Mouse (Mus musculus): ENCODE data around the gene Zc2hc1c. TPM values are rescaled to one million over a fixed set of nuclear protein-coding genes. Genes with fewer than 3 reads are reported as not detected.
"Not testable (repeated sequence)": the region's sequence is repeated elsewhere in the genome, so short reads cannot be mapped to it uniquely, and the experiment has no call there.

The Zc2hc1c gene
- polyA plus RNA-seq, 1 experiment from 2014 or later, result 2.4 TPM

DNA sequence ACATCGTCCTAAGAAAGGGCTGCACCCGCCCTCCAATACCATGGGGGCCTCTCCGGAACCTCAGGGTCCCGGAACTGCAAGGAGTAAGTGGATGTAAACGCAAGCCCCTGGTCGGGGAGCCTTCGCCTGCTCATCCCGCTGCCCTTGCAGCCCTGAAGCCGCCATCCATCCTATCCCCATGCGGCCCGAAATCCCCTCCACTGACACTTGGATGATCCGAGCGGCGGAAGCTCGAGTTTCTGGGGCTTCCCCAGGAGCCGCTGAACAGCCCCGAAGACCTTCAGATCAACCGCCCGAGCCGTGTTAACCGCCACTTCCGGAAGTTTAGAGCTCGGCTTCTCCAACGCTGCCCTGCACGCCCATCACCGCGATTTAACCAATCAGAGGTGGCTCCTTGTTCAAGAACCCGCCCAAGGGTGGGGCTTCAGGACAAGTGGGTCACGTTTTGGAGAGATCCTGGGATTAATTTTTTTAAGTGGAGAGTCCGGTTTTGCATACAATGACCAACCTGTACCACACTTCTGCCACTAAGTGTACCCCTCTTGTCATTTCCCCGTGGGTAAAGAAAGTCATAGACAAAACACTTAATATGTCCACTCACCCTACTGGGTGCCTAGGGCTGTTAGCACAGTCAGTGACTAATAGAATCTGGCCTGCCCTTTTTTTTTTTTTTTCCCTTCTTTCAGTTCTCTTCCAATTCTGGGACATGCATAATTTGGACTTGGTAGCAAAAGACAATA is 8.1 kb upstream of the Zc2hc1c start:
- no peaks in the 10 kb centered on the region for H3K27me3 ChIP-seq (ENCODE audit: control insufficient read depth, insufficient read depth, low read depth, low read length)
- peak overlapping the region; percentile 70 for H3K9ac ChIP-seq (ENCODE audit: low read depth, low read length)
- peak overlapping the region; percentile 75 for H3K27ac ChIP-seq (ENCODE audit: low read length)
- H3K4me3 ChIP-seq (ENCODE audit: low read depth, low read length), result peak overlapping the region; percentile 52
- ATAC-seq, result peak; percentile 99
- under 1% methylated on average over 31 of the region's 31 CpGs for WGBS
- peak overlapping the region; percentile 90 for H3K4me2 ChIP-seq (ENCODE audit: low read length)
- no peaks in the 10 kb centered on the region for H3K9me3 ChIP-seq (replicated peaks; ENCODE audit: control insufficient read depth, low read length, poor library complexity, severe bottlenecking)
- H3K36me3 ChIP-seq (ENCODE audit: control insufficient read depth, insufficient read depth, low read length), result no peaks in the 10 kb centered on the region
- peaks cover 5% of the 10 kb centered on the region for H3K4me1 ChIP-seq (ENCODE audit: control insufficient read depth, insufficient read depth, low read length)

DNA sequence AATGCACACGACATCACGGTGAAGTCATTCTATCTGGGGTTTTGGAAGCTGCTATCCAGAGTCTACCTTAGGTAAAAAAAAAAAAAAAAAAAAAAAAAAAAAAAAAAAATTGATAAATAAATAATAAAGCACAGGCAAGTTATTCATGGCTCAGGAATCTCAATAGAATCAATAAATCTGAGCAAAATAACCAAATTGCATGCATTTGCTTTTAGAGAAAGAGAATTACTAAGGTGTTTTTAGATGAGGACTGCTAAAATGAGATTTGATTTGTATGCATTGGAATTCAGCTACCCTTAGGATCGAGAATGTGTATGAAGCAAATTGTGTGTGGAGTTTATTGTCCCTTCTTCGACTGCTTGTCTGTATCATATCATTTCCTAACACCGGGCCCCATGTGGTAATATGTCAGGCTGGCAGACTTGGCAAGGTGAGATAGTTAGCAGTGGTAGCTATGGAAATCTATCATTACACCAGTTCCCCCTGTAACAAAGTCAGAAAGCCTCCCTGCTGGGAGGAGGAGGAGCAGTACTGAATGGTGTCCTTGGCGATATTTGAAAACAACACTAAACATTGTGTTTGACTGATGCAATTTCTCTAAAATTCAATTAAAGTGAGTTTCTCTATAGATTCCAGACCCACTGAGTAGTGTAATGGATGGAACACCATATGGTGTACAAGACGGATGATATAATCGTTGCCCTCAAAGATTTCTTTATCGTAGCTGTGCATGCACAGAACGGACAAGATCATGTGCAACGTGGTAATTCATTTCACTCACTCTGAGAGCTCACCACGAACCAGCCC is 7.3 kb upstream of the Zc2hc1c start:
- Histone ChIP-seq H3K4me2 (ENCODE audit: low read length) (peak overlapping the region; percentile 90), H3K27me3 (ENCODE audit: control insufficient read depth, insufficient read depth, low read depth, low read length) (no peaks in the 10 kb centered on the region), H3K9ac (ENCODE audit: low read depth, low read length) (no peak overlapping the region), H3K4me1 (ENCODE audit: control insufficient read depth, insufficient read depth, low read length) (peaks cover 5% of the 10 kb centered on the region), H3K36me3 (ENCODE audit: control insufficient read depth, insufficient read depth, low read length) (no peaks in the 10 kb centered on the region), H3K27ac (ENCODE audit: low read length) (peak overlapping the region; percentile 47; the same call in 1 of the 2 replicates), H3K4me3 (ENCODE audit: low read depth, low read length) (peak overlapping the region; percentile 52), H3K9me3 (replicated peaks; ENCODE audit: control insufficient read depth, low read length, poor library complexity, severe bottlenecking) (no peaks in the 10 kb centered on the region)
- 71% methylated on average over 12 of the region's 12 CpGs for WGBS
- ATAC-seq, result peak; percentile 13; the same call in 1 of the 2 replicates

DNA sequence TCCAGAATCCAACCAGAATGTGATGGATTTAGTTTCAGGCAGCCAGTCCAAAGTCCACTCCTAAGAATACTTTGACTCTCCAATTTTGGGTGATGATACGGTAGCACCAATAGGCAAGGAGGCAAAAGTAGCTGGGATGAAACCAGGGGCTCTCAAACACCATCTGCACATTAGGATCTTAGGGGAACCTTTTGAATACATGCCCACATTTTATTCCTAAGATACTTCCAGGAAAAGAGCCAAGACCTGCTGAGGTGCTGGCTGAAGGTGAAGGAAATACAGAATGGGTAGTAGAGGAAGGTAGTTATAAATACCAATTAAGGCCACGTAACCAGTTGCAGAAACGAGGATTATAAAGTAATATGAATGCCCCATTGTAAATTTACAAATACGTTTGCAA is 6.6 kb upstream of the Zc2hc1c start:
- 92% methylated on average over 1 of the region's 4 CpGs for WGBS
- H3K4me2 ChIP-seq (ENCODE audit: low read length); H3K27ac ChIP-seq (ENCODE audit: low read length); H3K9me3 ChIP-seq (replicated peaks; ENCODE audit: control insufficient read depth, low read length, poor library complexity, severe bottlenecking); H3K4me1 ChIP-seq (ENCODE audit: control insufficient read depth, insufficient read depth, low read length); H3K36me3 ChIP-seq (ENCODE audit: control insufficient read depth, insufficient read depth, low read length); H3K9ac ChIP-seq (ENCODE audit: low read depth, low read length); ATAC-seq; H3K27me3 ChIP-seq (ENCODE audit: control insufficient read depth, insufficient read depth, low read depth, low read length); H3K4me3 ChIP-seq (ENCODE audit: low read depth, low read length): not testable (repeated sequence)

DNA sequence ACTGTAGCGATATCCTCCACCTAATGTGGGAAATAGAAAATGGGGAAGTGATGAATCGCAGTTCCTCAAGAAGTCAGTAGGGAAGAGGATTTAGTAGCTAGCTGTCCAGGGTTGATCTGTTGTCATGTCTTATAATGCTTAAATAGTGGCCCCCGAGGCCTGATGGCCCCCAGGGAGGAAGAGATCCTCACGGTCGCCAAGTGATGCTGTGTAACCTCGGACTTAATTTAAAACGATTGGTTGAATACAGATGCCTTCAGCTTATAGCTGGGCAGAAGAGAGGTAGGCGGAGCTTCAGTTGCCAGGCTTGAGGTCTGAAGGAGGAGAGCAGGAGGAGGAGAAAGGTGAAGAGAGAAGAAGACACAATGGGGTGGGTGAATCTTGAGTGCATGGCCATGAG is 4.1 kb upstream of the Zc2hc1c start:
- H3K27ac ChIP-seq (ENCODE audit: low read length), result no peak overlapping the region
- H3K9me3 ChIP-seq (replicated peaks; ENCODE audit: control insufficient read depth, low read length, poor library complexity, severe bottlenecking), result no peaks in the 10 kb centered on the region
- H3K4me3 ChIP-seq (ENCODE audit: low read depth, low read length), result no peak overlapping the region
- 75% methylated on average over 8 of the region's 8 CpGs for WGBS
- H3K9ac ChIP-seq (ENCODE audit: low read depth, low read length), result no peak overlapping the region
- peaks cover 10% of the 10 kb centered on the region for H3K4me1 ChIP-seq (ENCODE audit: control insufficient read depth, insufficient read depth, low read length)
- ATAC-seq, result no peak
- no peaks in the 10 kb centered on the region for H3K27me3 ChIP-seq (ENCODE audit: control insufficient read depth, insufficient read depth, low read depth, low read length)
- no peaks in the 10 kb centered on the region for H3K36me3 ChIP-seq (ENCODE audit: control insufficient read depth, insufficient read depth, low read length)
- H3K4me2 ChIP-seq (ENCODE audit: low read length), result no peak overlapping the region

DNA sequence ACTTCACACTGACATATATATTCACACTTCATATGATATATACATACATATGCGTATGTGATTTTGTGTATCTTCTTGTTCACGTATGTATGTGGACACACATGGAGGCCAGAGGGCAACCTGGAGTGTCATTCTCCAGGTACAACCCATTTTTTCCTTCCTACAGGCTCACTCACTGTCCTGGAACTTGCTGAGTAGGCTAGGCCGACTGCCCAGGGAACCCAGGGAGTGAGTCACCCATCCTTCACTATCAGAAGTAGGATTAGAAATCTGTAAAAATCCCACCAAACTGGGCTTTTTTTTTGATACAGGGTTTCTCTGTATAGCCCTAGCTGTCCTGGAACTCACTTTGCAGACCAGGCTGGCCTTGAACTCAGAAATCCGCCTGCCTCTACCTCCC is 3.4 kb upstream of the Zc2hc1c start:
- ATAC-seq, result no peak
- no peaks in the 10 kb centered on the region for H3K27me3 ChIP-seq (ENCODE audit: control insufficient read depth, insufficient read depth, low read depth, low read length)
- H3K9me3 ChIP-seq (replicated peaks; ENCODE audit: control insufficient read depth, low read length, poor library complexity, severe bottlenecking), result no peaks in the 10 kb centered on the region
- H3K9ac ChIP-seq (ENCODE audit: low read depth, low read length), result no peak overlapping the region
- no peak overlapping the region for H3K27ac ChIP-seq (ENCODE audit: low read length)
- no peaks in the 10 kb centered on the region for H3K36me3 ChIP-seq (ENCODE audit: control insufficient read depth, insufficient read depth, low read length)
- H3K4me2 ChIP-seq (ENCODE audit: low read length), result no peak overlapping the region
- 0 out of 2 replicates have a peak, but pooled peaks cover 5% of the 10 kb centered on the region for H3K4me1 ChIP-seq (ENCODE audit: control insufficient read depth, insufficient read depth, low read length)
- no peak overlapping the region for H3K4me3 ChIP-seq (ENCODE audit: low read depth, low read length)
- WGBS, result 90% methylated on average over 4 of the region's 4 CpGs

DNA sequence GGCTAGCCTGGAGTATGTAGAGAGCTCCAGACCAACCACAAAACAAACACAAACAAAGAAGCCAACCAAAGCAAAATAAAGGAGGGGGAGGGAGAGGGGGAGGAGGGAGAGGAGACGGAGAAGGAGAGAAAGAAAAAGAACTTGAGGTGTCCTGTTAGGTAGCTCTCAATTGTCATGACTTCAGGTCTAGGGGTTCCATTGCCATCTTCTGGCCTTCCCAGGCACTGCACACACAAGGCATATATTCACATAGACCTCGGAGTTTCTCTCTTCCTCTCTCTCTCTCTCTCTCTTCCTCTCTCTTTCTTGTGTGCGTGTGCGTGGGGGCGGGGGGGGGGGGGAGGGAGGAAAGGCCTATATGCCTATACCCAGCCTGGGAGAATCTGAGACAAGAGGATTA is 1.4 kb upstream of the Zc2hc1c start:
- H3K27me3 ChIP-seq (ENCODE audit: control insufficient read depth, insufficient read depth, low read depth, low read length), result no peaks in the 10 kb centered on the region
- no peak for ATAC-seq
- 25% methylated on average over 2 of the region's 5 CpGs for WGBS
- no peak overlapping the region for H3K9ac ChIP-seq (ENCODE audit: low read depth, low read length)
- H3K4me1 ChIP-seq (ENCODE audit: control insufficient read depth, insufficient read depth, low read length), result 0 out of 2 replicates have a peak, but pooled peaks cover 5% of the 10 kb centered on the region
- no peak overlapping the region for H3K4me2 ChIP-seq (ENCODE audit: low read length)
- H3K36me3 ChIP-seq (ENCODE audit: control insufficient read depth, insufficient read depth, low read length), result no peaks in the 10 kb centered on the region
- no peak overlapping the region for H3K27ac ChIP-seq (ENCODE audit: low read length)
- no peak overlapping the region for H3K4me3 ChIP-seq (ENCODE audit: low read depth, low read length)
- no peaks in the 10 kb centered on the region for H3K9me3 ChIP-seq (replicated peaks; ENCODE audit: control insufficient read depth, low read length, poor library complexity, severe bottlenecking)

DNA sequence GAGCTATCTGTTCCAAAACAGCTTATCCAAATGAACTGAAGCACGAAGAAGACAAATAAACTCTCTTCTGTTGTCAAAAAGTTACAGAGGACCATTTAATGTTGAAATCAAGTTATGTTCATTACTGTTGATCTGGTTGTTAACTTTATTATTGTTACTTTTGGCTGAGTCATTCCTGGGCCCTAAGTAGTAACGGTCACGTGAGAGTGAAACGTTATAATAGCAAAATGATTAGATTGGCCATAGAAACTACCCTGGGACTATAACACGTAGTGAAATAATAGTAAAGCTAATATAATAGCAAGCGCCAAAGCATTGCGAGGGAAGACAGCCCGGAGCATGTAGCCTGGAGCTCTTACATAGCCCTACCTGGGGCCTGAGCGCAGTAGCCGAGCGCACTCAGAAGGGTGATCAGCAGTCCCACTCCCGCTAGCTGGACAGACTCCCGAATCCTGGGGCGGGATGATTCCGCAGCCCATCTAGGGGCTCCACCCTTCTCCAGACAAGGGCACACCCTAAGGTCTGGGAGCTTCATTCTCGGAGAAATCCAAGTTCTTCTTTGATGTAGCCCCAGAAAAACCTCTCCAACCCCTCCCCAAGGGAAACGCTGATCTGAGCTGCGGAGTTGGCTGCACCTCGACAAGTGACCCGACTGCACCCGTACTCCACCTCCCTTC is 444 bp upstream of the Zc2hc1c start, which contains the start of gene Acyp1:
Gene Acyp1, minus strand, starts transcription at position 630 of the 677 bp plus-strand sequence.
- peak; percentile 75 for ATAC-seq
- peak within 1 kb of the TSS; percentile 69 for H3K9ac ChIP-seq (ENCODE audit: low read depth, low read length)
- 0 out of 2 replicates have a peak, but pooled peaks cover 5% of the 10 kb centered on the region for H3K4me1 ChIP-seq (ENCODE audit: control insufficient read depth, insufficient read depth, low read length)
- H3K27ac ChIP-seq (ENCODE audit: low read length), result 0 out of 2 replicates have a peak within 1 kb of the TSS, but pooled peaks have one; percentile 28
- H3K36me3 ChIP-seq (ENCODE audit: control insufficient read depth, insufficient read depth, low read length), result no peaks in the 10 kb centered on the region
- peak within 1 kb of the TSS; percentile 54 for H3K4me3 ChIP-seq (ENCODE audit: low read depth, low read length)
- H3K27me3 ChIP-seq (ENCODE audit: control insufficient read depth, insufficient read depth, low read depth, low read length), result no peaks in the 10 kb centered on the region
- H3K9me3 ChIP-seq (replicated peaks; ENCODE audit: control insufficient read depth, low read length, poor library complexity, severe bottlenecking), result no peaks in the 10 kb centered on the region
- 7% methylated on average over 21 of the region's 21 CpGs for WGBS
- H3K4me2 ChIP-seq (ENCODE audit: low read length), result peak within 1 kb of the TSS; percentile 94

DNA sequence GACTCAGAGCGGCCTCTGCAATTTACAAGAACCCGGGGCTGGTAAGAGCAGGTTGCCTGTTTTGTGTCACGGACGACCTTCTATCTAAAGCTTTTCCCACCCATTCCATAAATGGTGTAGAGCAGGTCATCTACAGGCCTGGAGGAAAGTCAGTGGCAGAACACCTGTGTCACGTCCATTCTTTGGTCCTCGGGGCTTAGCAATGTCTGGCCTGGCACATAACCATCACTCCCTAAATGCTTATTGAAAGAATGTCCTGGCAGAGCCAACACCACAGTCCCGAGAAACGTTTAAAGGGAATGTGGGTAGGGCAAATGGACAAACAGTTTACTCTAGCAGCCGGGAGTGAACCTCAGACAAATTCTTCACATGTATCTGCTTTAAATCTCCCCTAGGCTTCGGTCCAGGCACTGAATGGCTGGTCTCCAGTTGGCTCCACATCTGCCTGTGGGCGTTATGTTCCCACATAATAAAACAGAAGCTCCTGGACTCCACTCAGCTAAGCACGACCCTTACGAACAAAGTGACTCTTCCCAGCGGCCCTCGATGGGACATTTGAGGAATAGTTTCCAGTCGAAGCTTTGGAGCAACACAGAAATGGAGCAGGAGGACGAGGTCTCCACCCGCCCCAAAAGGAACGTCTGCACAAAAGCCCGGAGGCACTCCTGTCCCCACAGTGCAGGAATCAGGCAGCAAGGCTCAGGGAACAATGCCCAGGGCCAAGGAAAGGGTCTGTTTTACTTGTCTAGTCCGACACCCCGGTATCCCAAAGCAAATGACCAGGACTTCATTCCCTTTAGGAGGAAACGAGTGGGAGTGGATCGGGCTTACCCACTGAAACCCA is 988 bp downstream of the Zc2hc1c start:
- no peak overlapping the region for H3K27ac ChIP-seq (ENCODE audit: low read length)
- 59% methylated on average over 24 of the region's 24 CpGs for WGBS
- H3K27me3 ChIP-seq (ENCODE audit: control insufficient read depth, insufficient read depth, low read depth, low read length), result no peaks in the 10 kb centered on the region
- peaks cover 7% of the 10 kb centered on the region; the same call in 1 of the 2 replicates for H3K9me3 ChIP-seq (replicated peaks; ENCODE audit: control insufficient read depth, low read length, poor library complexity, severe bottlenecking)
- H3K4me3 ChIP-seq (ENCODE audit: low read depth, low read length), result peak overlapping the region; percentile 54
- peak overlapping the region; percentile 94 for H3K4me2 ChIP-seq (ENCODE audit: low read length)
- peak overlapping the region; percentile 69 for H3K9ac ChIP-seq (ENCODE audit: low read depth, low read length)
- no peaks in the 10 kb centered on the region for H3K36me3 ChIP-seq (ENCODE audit: control insufficient read depth, insufficient read depth, low read length)
- ATAC-seq, result 0 out of 2 replicates have a peak, but pooled peaks have one; percentile 27
- H3K4me1 ChIP-seq (ENCODE audit: control insufficient read depth, insufficient read depth, low read length), result 0 out of 2 replicates have a peak, but pooled peaks cover 5% of the 10 kb centered on the region
